Mouse (Mus musculus): Measurements from ENCODE around the gene Fam47e. TPM values are rescaled to one million over a fixed set of nuclear protein-coding genes. Genes with fewer than 3 reads are reported as not detected.
A peak's percentile ranks its signal among the peaks of the same experiment; 100 is the strongest.

Fam47e gene
- total and polyA plus RNA-seq, 3 experiments, result 0.23 TPM; not detected in 2

GRCm38 (mm10) chr5:92604452-92605247 lies 49.8 kb downstream of the Fam47e start:
- no peaks in the 10 kb centered on the region for H3K36me3 ChIP-seq (ENCODE audit: control insufficient read depth, insufficient read depth, low read length)
- no peak overlapping the region for H3K27ac ChIP-seq
- H3K4me1 ChIP-seq (ENCODE audit: control insufficient read depth, insufficient read depth, low read length), result peaks cover 3% of the 10 kb centered on the region
- H3K79me2 ChIP-seq (replicated peaks; ENCODE audit: control insufficient read depth, insufficient read depth, low read length), result no peaks in the 10 kb centered on the region
- no peaks in the 10 kb centered on the region for H3K27me3 ChIP-seq (ENCODE audit: control insufficient read depth, insufficient read depth, low read length)
- intact Hi-C loops (cut with DNase I), result no loop called here
- DNase-seq, result peak; percentile 18 to 38
- H3K4me3 ChIP-seq, result no peak overlapping the region
- H3K9ac ChIP-seq (ENCODE audit: low read depth, low read length), result no peak overlapping the region
- TF ChIP-seq EP300 (IDR thresholded peaks at IDR 0.05; ENCODE audit: insufficient read depth, low read depth, low read length) (no peak), POLR2A (IDR thresholded peaks at IDR 0.05; ENCODE audit: insufficient read depth, low read depth, low read length) (no peak), CTCF (IDR thresholded peaks at IDR 0.05) (no peak)
- 28% methylated on average over 10 of the region's 10 CpGs for WGBS

GRCm38 (mm10) chr5:92607492-92608229 lies 52.8 kb downstream of the Fam47e start:
- no peaks in the 10 kb centered on the region for H3K27me3 ChIP-seq (ENCODE audit: control insufficient read depth, insufficient read depth, low read length)
- H3K27ac ChIP-seq, result no peak overlapping the region
- no peak for DNase-seq
- intact Hi-C loops (cut with DNase I), result no loop called here
- no peak overlapping the region for H3K4me3 ChIP-seq
- no peaks in the 10 kb centered on the region for H3K36me3 ChIP-seq (ENCODE audit: control insufficient read depth, insufficient read depth, low read length)
- TF ChIP-seq CTCF (IDR thresholded peaks at IDR 0.05) (no peak), EP300 (IDR thresholded peaks at IDR 0.05; ENCODE audit: insufficient read depth, low read depth, low read length) (no peak), POLR2A (IDR thresholded peaks at IDR 0.05; ENCODE audit: insufficient read depth, low read depth, low read length) (no peak)
- peaks cover 3% of the 10 kb centered on the region for H3K4me1 ChIP-seq (ENCODE audit: control insufficient read depth, insufficient read depth, low read length)
- no peaks in the 10 kb centered on the region for H3K79me2 ChIP-seq (replicated peaks; ENCODE audit: control insufficient read depth, insufficient read depth, low read length)
- H3K9ac ChIP-seq (ENCODE audit: low read depth, low read length), result no peak overlapping the region
- 91% methylated on average over 5 of the region's 5 CpGs for WGBS

- Histone ChIP-seq H3K36me3 (ENCODE audit: control insufficient read depth, insufficient read depth, low read length) (no peaks in the 10 kb centered on the region), H3K79me2 (replicated peaks; ENCODE audit: control insufficient read depth, insufficient read depth, low read length) (no peaks in the 10 kb centered on the region), H3K4me3 (no peak overlapping the region), H3K27me3 (ENCODE audit: control insufficient read depth, insufficient read depth, low read length) (no peaks in the 10 kb centered on the region), H3K27ac (no peak overlapping the region), H3K4me1 (ENCODE audit: control insufficient read depth, insufficient read depth, low read length) (no peaks in the 10 kb centered on the region), H3K9ac (ENCODE audit: low read depth, low read length) (no peak overlapping the region)
- no peak for DNase-seq
- WGBS, result 92% methylated on average over 4 of the region's 4 CpGs
- intact Hi-C loops (cut with DNase I), result no loop called here
- TF ChIP-seq CTCF (IDR thresholded peaks at IDR 0.05) (no peak), EP300 (IDR thresholded peaks at IDR 0.05; ENCODE audit: insufficient read depth, low read depth, low read length) (no peak), POLR2A (IDR thresholded peaks at IDR 0.05; ENCODE audit: insufficient read depth, low read depth, low read length) (no peak)
Observed at GRCm38 (mm10) chr5:92612756-92613155, 57.9 kb downstream of the Fam47e start.

- TF ChIP-seq CTCF (IDR thresholded peaks at IDR 0.05), result no peak
- TF ChIP-seq POLR2A (IDR thresholded peaks at IDR 0.05; ENCODE audit: insufficient read depth, low read depth, low read length), result no peak
- TF ChIP-seq EP300 (IDR thresholded peaks at IDR 0.05; ENCODE audit: insufficient read depth, low read depth, low read length), result no peak
- Histone ChIP-seq H3K4me3 (no peak overlapping the region), H3K79me2 (replicated peaks; ENCODE audit: control insufficient read depth, insufficient read depth, low read length) (no peaks in the 10 kb centered on the region), H3K9ac (ENCODE audit: low read depth, low read length) (no peak overlapping the region), H3K4me1 (ENCODE audit: control insufficient read depth, insufficient read depth, low read length) (no peaks in the 10 kb centered on the region), H3K27ac (no peak overlapping the region), H3K27me3 (ENCODE audit: control insufficient read depth, insufficient read depth, low read length) (no peaks in the 10 kb centered on the region), H3K36me3 (ENCODE audit: control insufficient read depth, insufficient read depth, low read length) (no peaks in the 10 kb centered on the region)
- intact Hi-C loops (cut with DNase I), result no loop called here
- DNase-seq, result no peak
- WGBS, result 83% methylated on average over 5 of the region's 5 CpGs
Observed at GRCm38 (mm10) chr5:92621883-92622282, 67.0 kb downstream of the Fam47e start.

- Histone ChIP-seq H3K9ac (ENCODE audit: low read depth, low read length) (no peak overlapping the region), H3K4me1 (ENCODE audit: control insufficient read depth, insufficient read depth, low read length) (no peaks in the 10 kb centered on the region), H3K27me3 (ENCODE audit: control insufficient read depth, insufficient read depth, low read length) (no peaks in the 10 kb centered on the region), H3K27ac (no peak overlapping the region), H3K79me2 (replicated peaks; ENCODE audit: control insufficient read depth, insufficient read depth, low read length) (no peaks in the 10 kb centered on the region), H3K36me3 (ENCODE audit: control insufficient read depth, insufficient read depth, low read length) (no peaks in the 10 kb centered on the region), H3K4me3 (no peak overlapping the region)
- TF ChIP-seq POLR2A (IDR thresholded peaks at IDR 0.05; ENCODE audit: insufficient read depth, low read depth, low read length) (no peak), CTCF (IDR thresholded peaks at IDR 0.05) (no peak), EP300 (IDR thresholded peaks at IDR 0.05; ENCODE audit: insufficient read depth, low read depth, low read length) (no peak)
- WGBS, result 35% methylated on average over 7 of the region's 7 CpGs
- intact Hi-C loops (cut with DNase I), result no loop called here
- DNase-seq, result no peak
Observed at GRCm38 (mm10) chr5:92627896-92628295, 73.0 kb downstream of the Fam47e start.

GRCm38 (mm10) chr5:92633526-92633925 lies 78.7 kb downstream of the Fam47e start:
- Histone ChIP-seq H3K79me2 (replicated peaks; ENCODE audit: control insufficient read depth, insufficient read depth, low read length) (no peaks in the 10 kb centered on the region), H3K27ac (no peak overlapping the region), H3K4me3 (no peak overlapping the region), H3K36me3 (ENCODE audit: control insufficient read depth, insufficient read depth, low read length) (no peaks in the 10 kb centered on the region), H3K4me1 (ENCODE audit: control insufficient read depth, insufficient read depth, low read length) (no peaks in the 10 kb centered on the region), H3K27me3 (ENCODE audit: control insufficient read depth, insufficient read depth, low read length) (no peaks in the 10 kb centered on the region), H3K9ac (ENCODE audit: low read depth, low read length) (no peak overlapping the region)
- WGBS, result 61% methylated on average over 4 of the region's 4 CpGs
- no peak for DNase-seq
- TF ChIP-seq EP300 (IDR thresholded peaks at IDR 0.05; ENCODE audit: insufficient read depth, low read depth, low read length), result no peak
- no peak for TF ChIP-seq CTCF (IDR thresholded peaks at IDR 0.05)
- no peak for TF ChIP-seq POLR2A (IDR thresholded peaks at IDR 0.05; ENCODE audit: insufficient read depth, low read depth, low read length)
- intact Hi-C loops (cut with DNase I), result no loop called here

Data from heart, adult 2 months (tissue).